Mouse (Mus musculus) C2C12 (cell line): ENCODE results near the gene Tnfrsf8. TPM values are rescaled to one million over a fixed set of nuclear protein-coding genes. Genes with fewer than 3 reads are reported as not detected.

Experiments
- H3K27me3 ChIP-seq: one replicate; pipeline ENCODE4 v1.6.1; 2011; ENCODE audit not compliant: control insufficient read depth, insufficient read depth, insufficient read length
- H3K36me3 ChIP-seq: one replicate; pipeline ENCODE4 v1.6.1; 2011; ENCODE audit not compliant: control insufficient read depth, insufficient read depth
- H3K4me3 ChIP-seq: one replicate; pipeline ENCODE4 v1.5.1; 2011; ENCODE audit warnings: mild to moderate bottlenecking, control low read depth; ENCODE audit not compliant: poor library complexity, insufficient read depth, severe bottlenecking
- H3K79me2 ChIP-seq: one replicate; pipeline ENCODE4 v1.6.1; 2011; ENCODE audit not compliant: control insufficient read depth, insufficient read depth
- H3K79me3 ChIP-seq: one replicate; pipeline ENCODE4 v1.6.1; 2011; ENCODE audit warnings: low read depth, control low read depth
- H3ac ChIP-seq: one replicate; pipeline ENCODE3; 2011; ENCODE audit warnings: low read depth; ENCODE audit not compliant: control insufficient read depth, insufficient read length
- CEBPB ChIP-seq: IDR thresholded peaks from one replicate; pipeline ENCODE4 v1.6.1; 2011; ENCODE audit warnings: low read depth, mild to moderate bottlenecking, control low read depth, moderate library complexity
- CTCF ChIP-seq: IDR thresholded peaks from one replicate; pipeline ENCODE4 v1.5.1; 2011; ENCODE audit not compliant: control insufficient read depth, insufficient read depth, insufficient read length
- FOSL1 ChIP-seq: IDR thresholded peaks from one replicate; pipeline ENCODE4 v1.8.0; 2011; ENCODE audit warnings: mild to moderate bottlenecking, low read length; ENCODE audit not compliant: poor library complexity, insufficient read depth, severe bottlenecking
- MAX ChIP-seq: IDR thresholded peaks from one replicate; pipeline ENCODE4 v1.6.1; 2011; ENCODE audit warnings: mild to moderate bottlenecking, control low read depth
- MYOD1 ChIP-seq: IDR thresholded peaks from one replicate; pipeline ENCODE4 v1.6.1; 2011; ENCODE audit warnings: low read depth; ENCODE audit not compliant: control insufficient read depth, insufficient read length
- MYOG ChIP-seq: IDR thresholded peaks from one replicate; pipeline ENCODE4 v1.6.1; 2011; ENCODE audit not compliant: control insufficient read depth, insufficient read length; ENCODE audit errors: extremely low read depth
- USF1 ChIP-seq: IDR thresholded peaks from one replicate; pipeline ENCODE4 v1.6.1; 2011; ENCODE audit warnings: low read depth, mild to moderate bottlenecking, control low read depth, moderate library complexity
- polyA plus RNA-seq: library from polyadenylated mRNA; unstranded; fragments of >200 nt; fragmentation: generic; extraction: Trizol; gene quantifications from one replicate; pipeline ENCODE4 v1.2.1, GENCODE M21; 2012; ENCODE audit warnings: missing spikeins

The Tnfrsf8 gene
- polyA plus RNA-seq, 1 experiment, result not detected

GRCm38 (mm10) chr4:145263583-145263982 is 51.4 kb downstream of the Tnfrsf8 start:
- Histone ChIP-seq H3K36me3 (no peaks in the 10 kb centered on the region), H3K4me3 (no peak overlapping the region), H3K79me3 (no peaks in the 10 kb centered on the region), H3K79me2 (no peaks in the 10 kb centered on the region), H3ac (no peak overlapping the region), H3K27me3 (no peaks in the 10 kb centered on the region)
- TF ChIP-seq CTCF (no peak), MAX (no peak), MYOD1 (no peak), CEBPB (no peak), FOSL1 (no peak), MYOG (no peak), USF1 (no peak)

- Histone ChIP-seq H3K79me2 (no peaks in the 10 kb centered on the region), H3ac (no peak overlapping the region), H3K36me3 (no peaks in the 10 kb centered on the region), H3K27me3 (no peaks in the 10 kb centered on the region), H3K4me3 (no peak overlapping the region), H3K79me3 (no peaks in the 10 kb centered on the region)
- TF ChIP-seq FOSL1 (no peak), MAX (no peak), CTCF (no peak), MYOG (no peak), CEBPB (no peak), USF1 (no peak)
Observed at GRCm38 (mm10) chr4:145260802-145261201, 54.2 kb downstream of the Tnfrsf8 start.

- Histone ChIP-seq H3K79me3 (no peaks in the 10 kb centered on the region), H3K79me2 (no peaks in the 10 kb centered on the region), H3K27me3 (no peaks in the 10 kb centered on the region), H3K36me3 (no peaks in the 10 kb centered on the region), H3K4me3 (no peak overlapping the region), H3ac (no peak overlapping the region)
- TF ChIP-seq CTCF (no peak), MYOD1 (no peak), MYOG (no peak), USF1 (no peak), MAX (peak; percentile 21), CEBPB (peak; percentile 65), FOSL1 (no peak)
Observed at GRCm38 (mm10) chr4:145257751-145258434, 57.1 kb downstream of the Tnfrsf8 start.

- Histone ChIP-seq H3K79me3 (no peaks in the 10 kb centered on the region), H3ac (no peak overlapping the region), H3K79me2 (no peaks in the 10 kb centered on the region), H3K36me3 (no peaks in the 10 kb centered on the region), H3K27me3 (no peaks in the 10 kb centered on the region), H3K4me3 (no peak overlapping the region)
- no peak for TF ChIP-seq MYOG
- no peak for TF ChIP-seq USF1
- TF ChIP-seq MYOD1, result no peak
- TF ChIP-seq CTCF, result no peak
- TF ChIP-seq FOSL1, result no peak
Observed at GRCm38 (mm10) chr4:145256144-145256543, 58.8 kb downstream of the Tnfrsf8 start.

- no peak overlapping the region for H3K4me3 ChIP-seq
Observed at GRCm38 (mm10) chr4:145254418-145254817, 60.5 kb downstream of the Tnfrsf8 start.

GRCm38 (mm10) chr4:145252611-145253010 is 62.4 kb downstream of the Tnfrsf8 start:
- H3K79me3 ChIP-seq, result no peaks in the 10 kb centered on the region
- H3K27me3 ChIP-seq, result no peaks in the 10 kb centered on the region
- TF ChIP-seq MYOD1 (no peak), CEBPB (no peak), MAX (no peak), MYOG (no peak), FOSL1 (no peak)
- H3ac ChIP-seq, result no peak overlapping the region
- H3K79me2 ChIP-seq, result no peaks in the 10 kb centered on the region
- H3K36me3 ChIP-seq, result no peaks in the 10 kb centered on the region
- no peak overlapping the region for H3K4me3 ChIP-seq

More at GRCm38 (mm10) chr4:145254418-145254817, 60.5 kb downstream of the Tnfrsf8 start:
- no peaks in the 10 kb centered on the region for H3K27me3 ChIP-seq
- peak; percentile 23 for TF ChIP-seq MAX
- TF ChIP-seq MYOG, result no peak
- no peaks in the 10 kb centered on the region for H3K36me3 ChIP-seq
- no peaks in the 10 kb centered on the region for H3K79me3 ChIP-seq
- H3K79me2 ChIP-seq, result no peaks in the 10 kb centered on the region
- no peak overlapping the region for H3ac ChIP-seq
